Mouse (Mus musculus): ENCODE measurements around the gene Rp9. TPM values are rescaled to one million over a fixed set of nuclear protein-coding genes. Genes with fewer than 3 reads are reported as not detected.

The Rp9 gene
- polyA plus RNA-seq, 1 experiment: 62.3 TPM

GRCm38 (mm10) chr9:22389021-22389476, 80.5 kb downstream of the Rp9 start, which contains the start of gene Anln:
TSS of gene Anln (minus strand) at chr9:22389188.
- H3K4me3 ChIP-seq (ENCODE audit: insufficient read depth, low read length): peak within 1 kb of the TSS; percentile 67
- TF ChIP-seq CTCF (IDR thresholded peaks at IDR 0.05; ENCODE audit: extremely low read depth, insufficient read depth, low read length): no peak
- TF ChIP-seq POLR2A (IDR thresholded peaks at IDR 0.05; ENCODE audit: extremely low read depth, insufficient read depth, low read length): peak; percentile 86
- peak within 1 kb of the TSS; percentile 49 for H3K27ac ChIP-seq (ENCODE audit: insufficient read depth, low read length)
- H3K4me1 ChIP-seq (ENCODE audit: control insufficient read depth, insufficient read depth, low read length): no peaks in the 10 kb centered on the region

- Histone ChIP-seq H3K4me3 (ENCODE audit: insufficient read depth, low read length) (peak overlapping the region; percentile 67), H3K27ac (ENCODE audit: insufficient read depth, low read length) (no peak overlapping the region), H3K4me1 (ENCODE audit: control insufficient read depth, insufficient read depth, low read length) (no peaks in the 10 kb centered on the region)
- no peak for TF ChIP-seq CTCF (IDR thresholded peaks at IDR 0.05; ENCODE audit: extremely low read depth, insufficient read depth, low read length)
- no peak for TF ChIP-seq POLR2A (IDR thresholded peaks at IDR 0.05; ENCODE audit: extremely low read depth, insufficient read depth, low read length)
These were observed 81.1 kb downstream of the Rp9 start for GRCm38 (mm10) chr9:22388401-22388980.

DNA sequence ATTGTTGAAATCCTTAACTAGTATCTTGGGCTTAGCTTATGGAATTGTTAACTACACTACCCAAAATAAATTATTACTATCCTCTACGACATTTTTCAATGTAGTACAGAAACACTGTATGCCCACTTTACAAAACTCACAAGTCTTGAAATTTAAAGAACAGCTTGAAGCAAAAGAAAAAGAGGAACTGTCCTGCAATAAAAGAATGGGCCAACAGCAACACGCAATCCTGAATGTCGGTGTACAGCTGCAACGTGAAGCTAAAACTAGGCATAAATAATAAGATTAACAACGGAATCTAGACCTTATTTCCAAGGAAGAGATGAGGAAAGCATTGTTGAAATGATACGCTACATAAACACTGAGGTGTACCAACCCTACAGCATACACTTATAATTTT, 81.6 kb downstream of the Rp9 start:
- Histone ChIP-seq H3K27ac (ENCODE audit: insufficient read depth, low read length) (no peak overlapping the region), H3K4me1 (ENCODE audit: control insufficient read depth, insufficient read depth, low read length) (no peaks in the 10 kb centered on the region), H3K4me3 (ENCODE audit: insufficient read depth, low read length) (no peak overlapping the region)
- TF ChIP-seq CTCF (IDR thresholded peaks at IDR 0.05; ENCODE audit: extremely low read depth, insufficient read depth, low read length) (no peak), POLR2A (IDR thresholded peaks at IDR 0.05; ENCODE audit: extremely low read depth, insufficient read depth, low read length) (no peak)

DNA sequence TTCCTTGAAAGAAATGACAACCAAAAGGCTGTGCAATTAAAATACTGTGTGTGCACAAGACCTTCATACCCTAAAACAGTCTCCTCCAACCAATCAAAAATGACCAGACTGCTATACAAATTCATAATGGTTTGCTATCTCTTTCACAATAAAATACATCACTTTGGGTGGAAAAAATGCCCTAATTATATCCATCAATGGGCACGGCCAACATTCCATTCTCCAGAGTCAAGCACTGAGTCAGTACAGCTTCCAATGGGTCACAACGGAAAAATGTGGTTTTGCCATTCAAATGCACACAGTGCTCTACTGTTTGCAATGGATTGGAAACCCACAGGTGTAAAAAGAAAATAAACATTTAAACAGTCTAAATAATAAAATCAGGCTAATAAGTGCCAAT, 83.7 kb downstream of the Rp9 start:
- Histone ChIP-seq H3K27ac (ENCODE audit: insufficient read depth, low read length) (no peak overlapping the region), H3K4me1 (ENCODE audit: control insufficient read depth, insufficient read depth, low read length) (no peaks in the 10 kb centered on the region), H3K4me3 (ENCODE audit: insufficient read depth, low read length) (no peak overlapping the region)
- TF ChIP-seq CTCF (IDR thresholded peaks at IDR 0.05; ENCODE audit: extremely low read depth, insufficient read depth, low read length) (no peak), POLR2A (IDR thresholded peaks at IDR 0.05; ENCODE audit: extremely low read depth, insufficient read depth, low read length) (no peak)

DNA sequence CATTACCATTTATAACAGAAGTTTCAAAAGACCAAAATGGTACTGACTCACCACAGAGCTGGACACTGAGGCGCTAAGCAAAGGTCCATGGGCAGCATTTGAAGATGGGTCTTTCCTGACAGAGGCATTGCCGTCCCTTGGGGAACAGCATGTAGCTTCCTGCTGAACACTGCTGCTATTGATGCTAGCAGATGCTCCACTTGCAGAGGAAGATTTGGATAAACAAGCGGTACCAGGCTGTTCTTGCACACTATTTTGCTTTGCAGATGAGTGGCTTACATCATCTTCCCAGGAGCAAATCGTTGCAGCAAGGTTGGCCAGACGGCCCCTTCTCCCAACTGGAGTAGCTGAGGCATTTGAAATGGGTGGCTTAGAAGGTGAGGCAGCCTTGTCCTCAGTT, 93.5 kb downstream of the Rp9 start:
- no peak overlapping the region for H3K4me3 ChIP-seq (ENCODE audit: insufficient read depth, low read length)
- H3K4me1 ChIP-seq (ENCODE audit: control insufficient read depth, insufficient read depth, low read length): no peaks in the 10 kb centered on the region
- TF ChIP-seq POLR2A (IDR thresholded peaks at IDR 0.05; ENCODE audit: extremely low read depth, insufficient read depth, low read length): no peak
- no peak overlapping the region for H3K27ac ChIP-seq (ENCODE audit: insufficient read depth, low read length)

- no peak overlapping the region for H3K4me3 ChIP-seq (ENCODE audit: insufficient read depth, low read length)
- TF ChIP-seq POLR2A (IDR thresholded peaks at IDR 0.05; ENCODE audit: extremely low read depth, insufficient read depth, low read length) (no peak), CTCF (IDR thresholded peaks at IDR 0.05; ENCODE audit: extremely low read depth, insufficient read depth, low read length) (no peak)
- no peak overlapping the region for H3K27ac ChIP-seq (ENCODE audit: insufficient read depth, low read length)
These were observed 96.8 kb downstream of the Rp9 start for GRCm38 (mm10) chr9:22372760-22373159.

DNA sequence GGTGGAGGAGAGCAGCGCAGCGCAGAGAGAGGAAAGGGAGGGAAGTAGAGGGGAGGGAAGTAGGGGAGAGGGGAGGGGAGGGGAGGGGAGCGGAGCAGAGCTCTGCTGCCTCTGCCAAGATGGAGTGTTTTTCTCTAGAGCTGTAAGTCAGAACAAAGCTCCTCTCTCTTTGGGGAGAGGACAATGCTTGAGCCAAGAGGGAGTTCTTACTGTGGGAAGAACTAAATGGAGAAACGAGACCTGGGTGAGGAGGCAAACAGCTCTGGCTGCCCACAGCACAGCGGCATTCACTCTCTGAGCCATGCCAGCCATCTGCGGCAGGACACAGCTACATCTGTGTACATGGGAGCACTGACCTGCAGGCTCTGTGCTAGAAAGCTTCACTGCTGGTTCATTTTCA, 101.5 kb downstream of the Rp9 start:
- no peaks in the 10 kb centered on the region for H3K4me1 ChIP-seq (ENCODE audit: control insufficient read depth, insufficient read depth, low read length)
- TF ChIP-seq POLR2A (IDR thresholded peaks at IDR 0.05; ENCODE audit: extremely low read depth, insufficient read depth, low read length) (no peak), CTCF (IDR thresholded peaks at IDR 0.05; ENCODE audit: extremely low read depth, insufficient read depth, low read length) (no peak)
- no peak overlapping the region; the same call in 1 of the 2 replicates for H3K27ac ChIP-seq (ENCODE audit: insufficient read depth, low read length)

More at GRCm38 (mm10) chr9:22372760-22373159, 96.8 kb downstream of the Rp9 start:
- no peaks in the 10 kb centered on the region for H3K4me1 ChIP-seq (ENCODE audit: control insufficient read depth, insufficient read depth, low read length)

DNA sequence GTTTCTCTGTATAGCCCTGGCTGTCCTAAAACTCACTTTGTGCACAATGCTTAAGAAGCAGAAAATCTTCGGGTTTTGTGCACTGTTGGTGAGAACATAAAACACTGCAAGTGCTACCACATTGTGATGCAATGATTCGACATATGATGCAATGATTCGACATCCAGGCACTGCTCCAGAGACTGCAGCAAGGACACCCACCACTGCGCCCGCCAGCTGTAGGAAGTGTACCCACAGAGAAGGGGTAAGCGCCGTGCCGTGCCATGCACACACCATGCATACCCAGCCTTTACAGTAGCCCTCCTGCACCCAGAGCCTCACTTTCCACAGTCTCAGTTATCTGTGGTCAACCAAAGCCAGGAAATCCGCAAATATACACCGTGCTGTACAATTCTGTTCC, 102.9 kb downstream of the Rp9 start:
- TF ChIP-seq POLR2A (IDR thresholded peaks at IDR 0.05; ENCODE audit: extremely low read depth, insufficient read depth, low read length): no peak
- no peak for TF ChIP-seq CTCF (IDR thresholded peaks at IDR 0.05; ENCODE audit: extremely low read depth, insufficient read depth, low read length)
- Histone ChIP-seq H3K27ac (ENCODE audit: insufficient read depth, low read length) (no peak overlapping the region), H3K4me3 (ENCODE audit: insufficient read depth, low read length) (no peak overlapping the region), H3K4me1 (ENCODE audit: control insufficient read depth, insufficient read depth, low read length) (no peaks in the 10 kb centered on the region)

More for the DNA sequence above, 101.5 kb downstream of the Rp9 start:
- H3K4me3 ChIP-seq (ENCODE audit: insufficient read depth, low read length): peak overlapping the region; percentile 27; the same call in 1 of the 2 replicates

DNA sequence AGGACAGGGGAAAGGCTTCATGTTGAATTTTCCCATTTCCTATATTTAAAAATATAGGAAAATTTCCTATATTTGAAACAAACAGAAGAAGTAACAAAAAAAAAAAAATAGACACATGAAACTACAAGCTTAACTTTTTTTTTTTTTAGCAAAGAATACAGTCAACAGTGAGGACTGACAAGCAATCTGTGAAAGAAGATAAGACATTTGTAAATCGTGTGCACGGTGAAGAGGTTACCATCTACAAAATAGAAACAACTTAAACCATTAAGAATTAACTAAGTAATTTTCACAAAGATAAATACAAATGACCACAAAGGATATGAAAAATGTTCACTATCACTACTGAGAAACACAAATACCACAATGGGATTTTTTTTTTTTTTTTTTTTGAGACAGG, 103.3 kb downstream of the Rp9 start:
- H3K27ac ChIP-seq (ENCODE audit: insufficient read depth, low read length): no peak overlapping the region
- H3K4me1 ChIP-seq (ENCODE audit: control insufficient read depth, insufficient read depth, low read length): no peaks in the 10 kb centered on the region
- H3K4me3 ChIP-seq (ENCODE audit: insufficient read depth, low read length): no peak overlapping the region
- no peak for TF ChIP-seq POLR2A (IDR thresholded peaks at IDR 0.05; ENCODE audit: extremely low read depth, insufficient read depth, low read length)
- TF ChIP-seq CTCF (IDR thresholded peaks at IDR 0.05; ENCODE audit: extremely low read depth, insufficient read depth, low read length): no peak

Other genes starting within 250 kb of the Rp9 start
- 18.2 and 18.3 TPM in 2 replicates for gene Zfp809, start 244.0 kb downstream of the Rp9 start, polyA plus RNA-seq (2012; rRNA removed)
- 1.8 and 2.1 TPM in 2 replicates for gene Zfp599, start 209.8 kb downstream of the Rp9 start, polyA plus RNA-seq (2012; rRNA removed)
- gene Zfp810, start 162.1 kb downstream of the Rp9 start, polyA plus RNA-seq (2012; rRNA removed): 15.7 and 18.7 TPM in 2 replicates
- 10.5 and 14.0 TPM in 2 replicates for gene Anln, start 80.6 kb downstream of the Rp9 start, polyA plus RNA-seq (2012; rRNA removed)
- 7.3 and 8.1 TPM in 2 replicates for gene 9530077C05Rik, start 58.2 kb downstream of the Rp9 start, polyA plus RNA-seq (2012; rRNA removed)
- not detected in 2 replicates for gene Gm17545, start 15.5 kb downstream of the Rp9 start, polyA plus RNA-seq (2012; rRNA removed)
- gene Bbs9, start 6.0 kb upstream of the Rp9 start, polyA plus RNA-seq (2012; rRNA removed): 17.9 and 18.5 TPM in 2 replicates